Mouse (Mus musculus): ENCODE results near the gene Syde2. TPM values are rescaled to one million over a fixed set of nuclear protein-coding genes. Genes with fewer than 3 reads are reported as not detected.
"Not testable (repeated sequence)": the region's sequence is repeated elsewhere in the genome, so short reads cannot be mapped to it uniquely, and the experiment has no call there.

The Syde2 gene
- total and polyA plus RNA-seq, 3 experiments, result 7.5 to 15.8 (median 13.8) TPM

DNA sequence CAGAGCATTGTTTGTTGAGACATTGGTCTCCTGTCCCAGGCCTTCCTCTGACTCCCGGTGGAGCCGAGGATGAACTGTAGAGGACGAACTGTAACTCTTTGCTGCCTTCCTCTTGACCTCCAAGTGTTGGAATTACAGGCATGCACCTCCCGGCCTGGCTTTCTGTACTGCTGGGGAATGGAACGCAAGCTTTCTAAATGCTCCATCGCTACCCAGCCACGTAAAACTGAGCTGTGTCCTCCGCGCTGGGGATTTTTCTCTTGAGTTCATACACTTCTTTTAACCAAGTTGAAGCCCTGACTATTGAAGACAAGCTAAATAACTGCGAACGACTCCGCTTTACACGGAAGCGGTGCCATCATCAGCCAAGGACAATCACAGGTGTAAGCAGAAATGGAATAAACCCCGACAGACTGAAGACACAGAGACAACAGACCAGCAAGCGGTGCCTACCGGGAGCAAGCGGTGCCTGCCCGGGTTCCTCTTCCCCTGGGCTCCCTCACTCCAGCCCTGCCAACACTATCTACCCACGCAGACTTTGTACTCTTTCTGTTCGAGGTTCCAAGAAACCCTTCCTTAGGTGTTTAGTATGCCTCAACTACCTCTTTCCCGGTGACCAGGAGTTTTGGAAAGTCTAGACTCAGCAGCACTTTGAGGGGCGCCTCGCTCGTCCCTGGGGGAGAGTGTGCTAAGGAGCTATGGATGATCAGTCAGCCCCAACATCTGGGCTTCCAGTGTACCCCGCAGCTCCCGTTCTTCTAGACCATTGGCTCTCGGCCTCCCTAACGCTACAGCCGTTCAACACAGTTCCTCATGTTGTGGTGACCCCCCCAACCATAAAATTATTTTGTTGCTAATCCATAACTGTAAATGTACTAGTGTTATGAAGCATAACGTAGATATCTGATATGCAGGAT lies 24.3 kb upstream of the Syde2 start:
- H3K4me1 ChIP-seq (ENCODE audit: control insufficient read depth, insufficient read depth, low read length), result peaks cover 6% of the 10 kb centered on the region
- H3K36me3 ChIP-seq (ENCODE audit: control insufficient read depth, insufficient read depth, low read length), result no peaks in the 10 kb centered on the region
- intact Hi-C loops (cut with DNase I), result loop anchor here (1.0 kb wide), 1 partner anchor 25 kb away; no protein-coding TSS in a partner anchor
- peak overlapping the region; percentile 64 for H3K27ac ChIP-seq
- peak overlapping the region; percentile 47 for H3K9ac ChIP-seq (ENCODE audit: low read depth, low read length)
- H3K4me3 ChIP-seq, result peak overlapping the region; percentile 18; the same call in 1 of the 2 replicates
- no peaks in the 10 kb centered on the region for H3K27me3 ChIP-seq (ENCODE audit: control insufficient read depth, insufficient read depth, low read length)
- DNase-seq, result peak; percentile 31 to 32
- 36% methylated on average over 31 of the region's 31 CpGs for WGBS
- TF ChIP-seq POLR2A (IDR thresholded peaks at IDR 0.05; ENCODE audit: insufficient read depth, low read depth, low read length), result 0 out of 2 replicates have a peak, but pooled peaks have one; percentile 26
- TF ChIP-seq CTCF (IDR thresholded peaks at IDR 0.05), result no peak
- H3K79me2 ChIP-seq (replicated peaks; ENCODE audit: control insufficient read depth, insufficient read depth, low read length), result no peaks in the 10 kb centered on the region

DNA sequence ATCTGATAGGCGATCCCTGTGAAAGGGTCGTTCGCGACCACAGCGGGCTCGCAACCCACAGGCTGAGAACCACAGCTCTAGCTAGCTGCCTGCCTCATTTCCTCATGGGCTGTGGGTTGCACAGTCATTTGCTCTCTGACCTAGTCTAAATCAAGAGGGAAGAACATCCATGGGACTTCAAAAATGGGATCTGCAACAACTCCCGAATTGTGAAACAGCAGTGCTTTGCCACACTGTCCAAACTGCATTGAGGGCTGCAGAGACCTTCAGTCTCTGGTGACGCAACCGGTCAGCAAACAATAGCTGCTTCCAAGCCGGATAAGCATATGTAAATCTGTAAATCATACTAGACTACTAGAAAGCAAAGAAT lies 23.7 kb upstream of the Syde2 start:
- DNase-seq, result peak; percentile 39 to 43
- H3K27ac ChIP-seq, result peak overlapping the region; percentile 64
- no peaks in the 10 kb centered on the region for H3K79me2 ChIP-seq (replicated peaks; ENCODE audit: control insufficient read depth, insufficient read depth, low read length)
- H3K4me1 ChIP-seq (ENCODE audit: control insufficient read depth, insufficient read depth, low read length), result peaks cover 6% of the 10 kb centered on the region
- intact Hi-C loops (cut with DNase I), result no loop called here
- TF ChIP-seq CTCF (IDR thresholded peaks at IDR 0.05), result no peak
- TF ChIP-seq EP300 (IDR thresholded peaks at IDR 0.05; ENCODE audit: insufficient read depth, low read depth, low read length), result no peak
- TF ChIP-seq POLR2A (IDR thresholded peaks at IDR 0.05; ENCODE audit: insufficient read depth, low read depth, low read length), result no peak
- 24% methylated on average over 10 of the region's 10 CpGs for WGBS
- H3K27me3 ChIP-seq (ENCODE audit: control insufficient read depth, insufficient read depth, low read length), result no peaks in the 10 kb centered on the region
- H3K36me3 ChIP-seq (ENCODE audit: control insufficient read depth, insufficient read depth, low read length), result no peaks in the 10 kb centered on the region
- H3K4me3 ChIP-seq, result no peak overlapping the region; the same call in 1 of the 2 replicates
- no peak overlapping the region for H3K9ac ChIP-seq (ENCODE audit: low read depth, low read length)

DNA sequence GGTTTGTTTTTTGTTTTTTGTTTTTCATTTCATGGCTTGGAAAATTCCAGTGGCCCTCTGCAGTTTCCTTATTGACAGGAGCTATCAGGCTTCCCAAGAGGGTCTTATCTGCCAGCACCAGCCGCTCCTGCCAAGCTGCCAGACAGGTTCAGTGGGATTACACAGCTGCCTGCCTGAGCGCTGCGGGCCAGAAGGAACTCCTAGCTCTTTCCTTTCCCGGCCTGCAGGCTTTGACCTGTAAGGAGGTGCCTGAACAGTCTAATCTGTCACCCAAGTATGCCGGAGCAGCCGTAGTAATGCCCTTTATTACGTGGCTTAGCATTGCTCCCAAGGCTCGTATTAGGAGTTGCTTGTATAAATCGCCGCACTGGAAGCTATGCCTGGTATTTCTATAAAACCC lies 23.2 kb upstream of the Syde2 start:
- Histone ChIP-seq H3K4me3 (no peak overlapping the region; the same call in 1 of the 2 replicates), H3K4me1 (ENCODE audit: control insufficient read depth, insufficient read depth, low read length) (peaks cover 6% of the 10 kb centered on the region), H3K36me3 (ENCODE audit: control insufficient read depth, insufficient read depth, low read length) (no peaks in the 10 kb centered on the region), H3K9ac (ENCODE audit: low read depth, low read length) (peak overlapping the region; percentile 9; the same call in 1 of the 2 replicates), H3K27ac (peak overlapping the region; percentile 64), H3K79me2 (replicated peaks; ENCODE audit: control insufficient read depth, insufficient read depth, low read length) (no peaks in the 10 kb centered on the region), H3K27me3 (ENCODE audit: control insufficient read depth, insufficient read depth, low read length) (no peaks in the 10 kb centered on the region)
- WGBS, result 10% methylated on average over 10 of the region's 10 CpGs
- TF ChIP-seq CTCF (IDR thresholded peaks at IDR 0.05), result no peak
- TF ChIP-seq EP300 (IDR thresholded peaks at IDR 0.05; ENCODE audit: insufficient read depth, low read depth, low read length), result 0 out of 2 replicates have a peak, but pooled peaks have one; percentile 38
- 0 out of 2 replicates have a peak, but pooled peaks have one; percentile 30 for TF ChIP-seq POLR2A (IDR thresholded peaks at IDR 0.05; ENCODE audit: insufficient read depth, low read depth, low read length)
- intact Hi-C loops (cut with DNase I), result no loop called here
- DNase-seq, result peak; percentile 64 to 72

DNA sequence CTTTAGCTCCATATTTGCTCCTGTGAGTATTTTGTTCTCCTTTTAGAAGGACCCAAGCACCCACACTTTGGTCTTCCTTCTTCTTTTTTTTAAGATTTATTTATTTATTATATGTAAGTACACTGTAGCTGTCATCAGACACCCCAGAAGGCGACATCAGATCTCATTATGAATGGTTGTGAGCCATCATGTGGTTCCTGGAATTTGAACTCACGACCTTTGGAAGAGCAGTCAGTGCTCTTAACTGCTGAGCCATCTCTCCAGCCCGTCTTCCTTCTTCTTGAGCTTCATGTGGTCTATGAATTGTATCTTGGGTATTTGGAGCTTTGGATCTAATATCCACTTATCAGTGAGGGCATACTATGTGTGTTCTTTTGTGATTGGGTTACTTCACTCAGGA lies 22.1 kb upstream of the Syde2 start:
- DNase-seq; H3K4me1 ChIP-seq (ENCODE audit: control insufficient read depth, insufficient read depth, low read length); H3K27ac ChIP-seq; H3K4me3 ChIP-seq; H3K27me3 ChIP-seq (ENCODE audit: control insufficient read depth, insufficient read depth, low read length); H3K79me2 ChIP-seq (replicated peaks; ENCODE audit: control insufficient read depth, insufficient read depth, low read length); H3K9ac ChIP-seq (ENCODE audit: low read depth, low read length); intact Hi-C loops (cut with DNase I); H3K36me3 ChIP-seq (ENCODE audit: control insufficient read depth, insufficient read depth, low read length): not testable (repeated sequence)
- 88% methylated on average over 3 of the region's 3 CpGs for WGBS

DNA sequence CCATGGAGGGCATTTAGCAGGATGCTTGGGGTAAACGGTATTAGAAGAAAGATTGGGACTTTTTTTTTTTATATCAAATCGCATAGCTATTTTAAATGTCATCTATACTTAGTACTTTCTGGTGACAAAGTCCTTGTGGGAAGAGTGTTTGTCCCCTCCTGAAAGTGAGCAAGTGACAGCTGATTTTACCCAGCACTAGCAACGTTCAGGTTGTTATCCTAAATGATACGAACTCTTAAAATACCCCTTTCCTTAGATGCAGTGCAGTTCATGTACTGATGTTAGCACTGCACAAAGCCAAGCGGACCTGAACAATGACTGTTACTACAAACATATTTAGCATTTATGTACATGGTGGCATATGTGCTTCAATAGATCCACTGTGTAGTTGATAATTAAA lies 20.9 kb upstream of the Syde2 start:
- H3K36me3 ChIP-seq (ENCODE audit: control insufficient read depth, insufficient read depth, low read length), result no peaks in the 10 kb centered on the region
- 56% methylated on average over 5 of the region's 5 CpGs for WGBS
- H3K4me1 ChIP-seq (ENCODE audit: control insufficient read depth, insufficient read depth, low read length), result peaks cover 6% of the 10 kb centered on the region
- no peaks in the 10 kb centered on the region for H3K79me2 ChIP-seq (replicated peaks; ENCODE audit: control insufficient read depth, insufficient read depth, low read length)
- intact Hi-C loops (cut with DNase I), result no loop called here
- H3K27me3 ChIP-seq (ENCODE audit: control insufficient read depth, insufficient read depth, low read length), result no peaks in the 10 kb centered on the region
- no peak overlapping the region for H3K4me3 ChIP-seq
- H3K27ac ChIP-seq, result peak overlapping the region; percentile 65
- TF ChIP-seq CTCF (IDR thresholded peaks at IDR 0.05) (no peak), EP300 (IDR thresholded peaks at IDR 0.05; ENCODE audit: insufficient read depth, low read depth, low read length) (no peak), POLR2A (IDR thresholded peaks at IDR 0.05; ENCODE audit: insufficient read depth, low read depth, low read length) (no peak)
- no peak overlapping the region for H3K9ac ChIP-seq (ENCODE audit: low read depth, low read length)
- DNase-seq, result no peak

DNA sequence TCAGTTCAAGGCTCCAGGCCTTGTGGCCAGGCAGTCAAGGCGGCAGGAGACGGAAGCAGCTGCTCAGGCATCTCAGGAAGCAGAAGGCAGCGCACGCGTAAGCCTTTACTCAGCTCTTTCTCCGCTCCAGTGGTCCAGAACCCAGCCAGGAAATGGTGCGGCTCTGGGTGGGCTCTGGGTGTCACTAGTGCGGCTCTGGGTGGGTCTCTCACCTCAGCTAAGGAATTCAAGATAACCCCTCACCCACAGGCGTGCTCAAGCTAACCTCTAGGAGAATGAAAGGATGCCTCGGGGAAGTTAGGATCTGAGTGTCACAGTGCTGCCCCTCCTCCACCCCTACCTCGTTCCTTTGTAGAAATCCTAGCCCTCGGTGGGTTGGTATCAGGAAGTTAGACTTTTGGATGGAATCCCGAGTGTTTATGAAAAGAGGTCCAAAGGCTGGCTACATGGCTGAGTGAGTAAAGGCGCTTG lies 18.6 kb upstream of the Syde2 start:
- TF ChIP-seq CTCF (IDR thresholded peaks at IDR 0.05), result no peak
- TF ChIP-seq POLR2A (IDR thresholded peaks at IDR 0.05; ENCODE audit: insufficient read depth, low read depth, low read length), result no peak
- no peak for TF ChIP-seq EP300 (IDR thresholded peaks at IDR 0.05; ENCODE audit: insufficient read depth, low read depth, low read length)
- no peaks in the 10 kb centered on the region; the same call in 1 of the 2 replicates for H3K4me1 ChIP-seq (ENCODE audit: control insufficient read depth, insufficient read depth, low read length)
- no peaks in the 10 kb centered on the region for H3K36me3 ChIP-seq (ENCODE audit: control insufficient read depth, insufficient read depth, low read length)
- H3K27ac ChIP-seq, result no peak overlapping the region
- no peak overlapping the region for H3K4me3 ChIP-seq
- intact Hi-C loops (cut with DNase I), result no loop called here
- no peak overlapping the region for H3K9ac ChIP-seq (ENCODE audit: low read depth, low read length)
- 42% methylated on average over 14 of the region's 14 CpGs for WGBS
- no peaks in the 10 kb centered on the region for H3K27me3 ChIP-seq (ENCODE audit: control insufficient read depth, insufficient read depth, low read length)
- no peak for DNase-seq
- H3K79me2 ChIP-seq (replicated peaks; ENCODE audit: control insufficient read depth, insufficient read depth, low read length), result no peaks in the 10 kb centered on the region
